Mouse (Mus musculus): ENCODE data around the gene Frem2.

GRCm38 (mm10) chr3:53680816-53681215 lies 23.7 kb upstream of the Frem2 start:
- TF ChIP-seq CTCF (IDR thresholded peaks at IDR 0.05) (no peak), POLR2A (IDR thresholded peaks at IDR 0.05; ENCODE audit: insufficient read depth, low read depth, low read length) (no peak), EP300 (IDR thresholded peaks at IDR 0.05; ENCODE audit: insufficient read depth, low read depth, low read length) (no peak)
